Mouse (Mus musculus) erythroblast, embryonic 14.5 days (primary cell): ENCODE results near the gene Enkd1.

Experiments
- GATA1 ChIP-seq: IDR thresholded peaks from 2 replicates; pipeline ENCODE4 v1.6.1; 2012; ENCODE audit warnings: low read length, inconsistent platforms, mixed read lengths
- TAL1 ChIP-seq: IDR thresholded peaks from 3 replicates; pipeline ENCODE4 v1.6.1; 2012; ENCODE audit warnings: low read length, inconsistent platforms, mixed read lengths

- TF ChIP-seq TAL1: no peak
- no peak for TF ChIP-seq GATA1
Measured at GRCm38 (mm10) chr8:105697196-105697780, 10.7 kb downstream of the Enkd1 start.
